Mouse (Mus musculus): ENCODE measurements around the gene Lepr. TPM values are rescaled to one million over a fixed set of nuclear protein-coding genes. Genes with fewer than 3 reads are reported as not detected.
A peak's percentile ranks its signal among the peaks of the same experiment; 100 is the strongest.
"Not testable (repeated sequence)": the region's sequence is repeated elsewhere in the genome, so short reads cannot be mapped to it uniquely, and the experiment has no call there.

Gene Lepr
- total RNA-seq, 1 experiment from 2014 or later = 0.32 TPM

GRCm38 (mm10) chr4:101712563-101712962 is 4.6 kb upstream of the Lepr start:
- no peak for ATAC-seq (replicated peaks; ENCODE audit: low read depth, poor library complexity, severe bottlenecking)

- ATAC-seq (replicated peaks; ENCODE audit: low read depth, poor library complexity, severe bottlenecking) = no peak
Measured at GRCm38 (mm10) chr4:101715302-101715701, 1.9 kb upstream of the Lepr start.

GRCm38 (mm10) chr4:101715805-101716204 is 1.4 kb upstream of the Lepr start:
- no peak for ATAC-seq (replicated peaks; ENCODE audit: low read depth, poor library complexity, severe bottlenecking)

- no peak for ATAC-seq (replicated peaks; ENCODE audit: low read depth, poor library complexity, severe bottlenecking)
Measured at GRCm38 (mm10) chr4:101718991-101719580, 1.9 kb downstream of the Lepr start.

DNA sequence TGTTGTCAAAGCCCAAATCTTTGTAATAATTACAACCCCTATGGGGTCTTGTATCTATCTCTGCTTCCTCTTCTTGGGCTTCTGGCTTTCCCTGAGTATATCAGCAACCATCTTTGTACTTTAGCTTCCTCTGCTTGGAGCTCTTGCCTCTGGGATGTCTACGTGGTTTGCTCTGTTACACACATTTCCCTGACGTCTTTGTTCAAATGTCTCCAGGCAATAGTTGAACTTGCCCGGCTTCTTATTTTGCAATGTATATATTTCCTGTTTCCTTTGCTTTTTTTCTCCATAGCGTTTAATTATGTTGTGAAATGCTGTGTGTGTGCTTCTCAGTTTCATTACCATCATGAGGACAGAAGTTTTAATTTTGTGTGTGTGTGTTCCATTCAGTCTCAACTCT is 4.5 kb downstream of the Lepr start:
- peak; percentile 54; the same call in 1 of the 2 replicates for ATAC-seq (replicated peaks; ENCODE audit: low read depth, poor library complexity, severe bottlenecking)

DNA sequence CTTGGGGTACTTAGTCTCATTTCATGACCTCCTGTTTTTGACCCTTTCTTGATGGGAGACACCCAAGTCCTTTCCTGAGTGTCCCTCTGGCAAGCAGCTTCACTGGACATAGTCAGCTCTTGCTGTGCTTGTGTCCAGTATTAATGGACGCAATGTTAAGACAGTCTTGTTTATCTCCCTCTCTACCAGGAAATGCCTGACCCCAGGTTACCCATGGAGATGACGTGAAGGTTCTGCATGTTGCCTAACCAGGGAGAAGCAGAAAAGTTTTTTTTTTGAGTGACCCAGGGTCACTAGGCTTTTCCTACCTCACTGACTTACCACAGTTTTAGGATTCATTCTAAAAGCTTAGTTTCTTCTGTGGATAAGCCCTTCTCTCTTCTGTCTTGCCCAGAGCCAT is 24.8 kb downstream of the Lepr start:
- no peak for ATAC-seq (replicated peaks; ENCODE audit: low read depth, poor library complexity, severe bottlenecking)

DNA sequence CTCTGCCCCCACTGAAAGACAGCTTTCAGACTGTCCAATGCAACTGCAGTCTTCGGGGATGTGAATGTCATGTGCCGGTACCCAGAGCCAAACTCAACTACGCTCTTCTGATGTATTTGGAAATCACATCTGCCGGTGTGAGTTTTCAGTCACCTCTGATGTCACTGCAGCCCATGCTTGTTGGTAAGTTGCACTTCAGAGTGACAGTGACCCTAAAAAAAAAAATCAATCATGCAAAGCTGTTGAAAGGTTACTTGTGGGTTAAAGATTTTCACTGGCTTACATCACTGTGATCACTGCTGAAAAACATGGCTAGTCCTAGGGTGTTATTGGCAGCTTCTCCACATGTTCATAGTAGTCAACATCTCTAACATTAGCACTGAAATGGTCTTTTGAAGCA is 28.3 kb downstream of the Lepr start:
- no peak for ATAC-seq (replicated peaks; ENCODE audit: low read depth, poor library complexity, severe bottlenecking)

GRCm38 (mm10) chr4:101760490-101760889 is 43.3 kb downstream of the Lepr start:
- no peak for ATAC-seq (replicated peaks; ENCODE audit: low read depth, poor library complexity, severe bottlenecking)

GRCm38 (mm10) chr4:101843923-101844322 is 126.7 kb downstream of the Lepr start, which contains the start of gene B020004J07Rik:
Gene B020004J07Rik, minus strand, starts transcription at chr4:101844023.
- ATAC-seq (replicated peaks; ENCODE audit: low read depth, poor library complexity, severe bottlenecking) = not testable (repeated sequence)

DNA sequence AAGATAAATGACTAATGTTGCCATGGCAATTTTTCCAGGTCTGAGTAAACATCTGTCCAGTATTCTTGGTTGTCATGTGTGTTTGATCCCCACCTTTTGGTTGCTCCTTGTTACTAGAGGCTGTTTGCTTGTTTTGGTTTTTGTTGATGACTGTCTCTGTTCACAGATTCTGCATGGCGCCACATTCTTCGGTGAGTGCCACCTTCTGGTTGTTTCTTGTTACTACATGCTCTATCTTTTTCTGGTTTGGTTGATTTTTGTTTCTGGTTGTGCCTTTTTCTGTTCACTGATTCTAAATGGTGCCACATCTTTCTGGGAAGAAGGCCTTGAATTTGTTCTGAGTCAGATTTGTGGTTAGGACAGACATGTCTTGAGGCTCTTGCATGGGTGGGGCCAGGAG is 133.7 kb downstream of the Lepr start:
- no peak for ATAC-seq (replicated peaks; ENCODE audit: low read depth, poor library complexity, severe bottlenecking)

DNA sequence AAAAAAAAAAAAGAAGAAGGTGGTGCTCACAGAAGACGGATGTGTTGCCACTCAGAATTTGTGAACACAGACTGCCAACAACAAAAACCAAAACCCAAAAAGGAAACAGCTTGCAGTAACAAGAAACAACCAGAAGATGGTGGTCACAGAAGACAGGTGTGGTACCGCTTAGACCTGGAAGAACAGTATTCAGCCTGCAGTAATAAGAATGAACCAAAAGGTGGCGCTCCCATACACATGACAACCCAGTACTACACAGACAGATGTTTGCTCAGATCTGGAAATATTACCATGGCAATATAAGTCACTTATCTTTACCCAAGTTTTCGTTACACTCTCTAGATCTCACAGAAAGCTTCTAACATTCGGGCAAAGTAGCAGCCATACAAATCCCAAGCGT is 143.7 kb downstream of the Lepr start:
- peak; percentile 32; the same call in 1 of the 2 replicates for ATAC-seq (replicated peaks; ENCODE audit: low read depth, poor library complexity, severe bottlenecking)

GRCm38 (mm10) chr4:101862289-101862688 is 145.1 kb downstream of the Lepr start:
- ATAC-seq (replicated peaks; ENCODE audit: low read depth, poor library complexity, severe bottlenecking) = no peak

Other genes with a start within 250 kb of the Lepr start
- 31.4 and 40.4 TPM in 2 replicates for gene Dnajc6, start 220.8 kb upstream of the Lepr start, total RNA-seq (2017)
- gene Leprot, start 69.7 kb upstream of the Lepr start, total RNA-seq (2017) = 63.1 and 72.8 TPM in 2 replicates
- not detected in 2 replicates for gene B020004J07Rik, start 126.6 kb downstream of the Lepr start, total RNA-seq (2017)
- gene C130073F10Rik, start 176.4 kb downstream of the Lepr start, total RNA-seq (2017) = not detected in 2 replicates
- gene Gm12800, start 191.7 kb downstream of the Lepr start, total RNA-seq (2017) = not detected in 2 replicates
- not detected in 2 replicates for gene Gm12794, start 223.0 kb downstream of the Lepr start, total RNA-seq (2017)

Data from common myeloid progenitor, adult 5-6 weeks (primary cell).